Mouse (Mus musculus) stomach, postnatal 0 days (tissue): ENCODE results near the gene Trim6. TPM values are rescaled to one million over a fixed set of nuclear protein-coding genes. Genes with fewer than 3 reads are reported as not detected.

ENCODE experiments used
- polyA plus RNA-seq: library from polyadenylated mRNA; unstranded; fragments of >200 nt; fragmentation: Nextera tagmentation; extraction: Ambion mirVana; gene quantifications from 2 replicates; pipeline ENCODE4 v1.2.1, GENCODE M21; 2015

The Trim6 gene
- polyA plus RNA-seq, 1 experiment from 2014 or later, result 0.74 TPM

Other genes starting within 250 kb of the Trim6 start
- 0.01 TPM in 1 of 2 replicates, not detected in the other for gene Olfr635, start 247.6 kb upstream of the Trim6 start, polyA plus RNA-seq
- not detected in 2 replicates for gene Olfr638, start 220.0 kb upstream of the Trim6 start, polyA plus RNA-seq
- 0.01 TPM in 1 of 2 replicates, not detected in the other for gene Olfr639, start 201.5 kb upstream of the Trim6 start, polyA plus RNA-seq
- gene Olfr640, start 193.2 kb upstream of the Trim6 start, polyA plus RNA-seq, result 0.04 TPM in 1 of 2 replicates, not detected in the other
- gene Olfr641, start 183.3 kb upstream of the Trim6 start, polyA plus RNA-seq, result not detected in 2 replicates
- gene Olfr642, start 166.1 kb upstream of the Trim6 start, polyA plus RNA-seq, result not detected in 2 replicates
- not detected in 2 replicates for gene 4930516K23Rik, start 157.3 kb upstream of the Trim6 start, polyA plus RNA-seq
- not detected in 2 replicates for gene Olfr644, start 146.9 kb upstream of the Trim6 start, polyA plus RNA-seq
- gene Olfr645, start 133.3 kb upstream of the Trim6 start, polyA plus RNA-seq, result not detected in 2 replicates
- 0.11 TPM in 1 of 2 replicates, not detected in the other for gene Olfr646, start 113.9 kb upstream of the Trim6 start, polyA plus RNA-seq
- gene Ubqln5, start 89.0 kb upstream of the Trim6 start, polyA plus RNA-seq, result not detected in 2 replicates
- not detected in 2 replicates for gene Olfr643, start 81.4 kb upstream of the Trim6 start, polyA plus RNA-seq
- not detected in 2 replicates for gene Ubqln3, start 75.5 kb upstream of the Trim6 start, polyA plus RNA-seq
- gene Ubqlnl, start 68.2 kb upstream of the Trim6 start, polyA plus RNA-seq, result not detected in 2 replicates
- not detected in 2 replicates for gene Olfm5, start 54.0 kb upstream of the Trim6 start, polyA plus RNA-seq
- gene Olfr648, start 35.4 kb upstream of the Trim6 start, polyA plus RNA-seq, result 0.07 and 0.08 TPM in 2 replicates
- not detected in 2 replicates for gene Olfr649, start 22.8 kb upstream of the Trim6 start, polyA plus RNA-seq
- gene Trim34a, start 25.7 kb downstream of the Trim6 start, polyA plus RNA-seq, result 2.0 and 2.7 TPM in 2 replicates
- 0.35 and 0.51 TPM in 2 replicates for gene Trim5, start 69.3 kb downstream of the Trim6 start, polyA plus RNA-seq
- gene Trim12a, start 96.7 kb downstream of the Trim6 start, polyA plus RNA-seq, result 5.8 and 6.8 TPM in 2 replicates
- gene Trim34b, start 110.7 kb downstream of the Trim6 start, polyA plus RNA-seq, result not detected in 2 replicates
- 1.1 and 1.2 TPM in 2 replicates for gene Trim12c, start 134.6 kb downstream of the Trim6 start, polyA plus RNA-seq
- 0.12 TPM in 2 replicates for gene Trim30b, start 151.1 kb downstream of the Trim6 start, polyA plus RNA-seq
- 0.08 and 0.11 TPM in 2 replicates for gene Trim30c, start 182.0 kb downstream of the Trim6 start, polyA plus RNA-seq
- gene Trim30a, start 246.4 kb downstream of the Trim6 start, polyA plus RNA-seq, result 1.2 and 1.6 TPM in 2 replicates